In genomic region chr9:31030532-31031413, GRCm38 (mm10) we compare ENCODE assay signal across 8 mouse cellular contexts. TPM values are rescaled to one million over a fixed set of nuclear protein-coding genes. Genes with fewer than 3 reads are reported as not detected.
A peak's percentile ranks its signal among the peaks of the same experiment; 100 is the strongest.
DNase-seq lines count a peak whose midpoint lies in the region; ATAC-seq and TF ChIP-seq lines count a peak whose summit lies in the region.

TSS of gene Zbtb44 (plus strand) at chr9:31030644.

- peak within 1 kb of the TSS; percentile 100 for H3K4me3 ChIP-seq in kidney, adult 2 months (ENCODE audit: insufficient read depth, low read depth, low read length)
- H3K4me3 ChIP-seq in liver, embryonic 12.5 days, result peak within 1 kb of the TSS; percentile 88
- H3K4me3 ChIP-seq in neural tube, embryonic 12.5 days, result peak within 1 kb of the TSS; percentile 82

- no peaks in the 10 kb centered on the region for H3K27me3 ChIP-seq in Patski
- H3K27me3 ChIP-seq in kidney, adult 2 months (replicated peaks; ENCODE audit: control insufficient read depth, insufficient read depth, low read length), result no peaks in the 10 kb centered on the region
- no peaks in the 10 kb centered on the region for H3K27me3 ChIP-seq in liver, embryonic 12.5 days (replicated peaks)
- no peaks in the 10 kb centered on the region for H3K27me3 ChIP-seq in neural tube, embryonic 12.5 days (replicated peaks)

- peak; percentile 77 for ATAC-seq in Patski
- peak; percentile 87 for ATAC-seq in liver, embryonic 12.5 days
- ATAC-seq in neural tube, embryonic 12.5 days (ENCODE audit: low FRiP score, low read depth), result peak; percentile 92

- no peaks in the 10 kb centered on the region; the same call in 1 of the 2 replicates for H3K36me3 ChIP-seq in kidney, adult 2 months (ENCODE audit: control insufficient read depth, insufficient read depth, low read length)
- H3K36me3 ChIP-seq in liver, embryonic 12.5 days, result peaks cover 15% of the 10 kb centered on the region
- no peaks in the 10 kb centered on the region for H3K36me3 ChIP-seq in neural tube, embryonic 12.5 days

- CTCF ChIA-PET in Patski (lab: Charles Lee), result no interaction called here

- DNase-seq in 416B (ENCODE audit: low read depth) (peak; percentile 51), Patski (ENCODE audit: low read depth, low spot score) (no peak)
- DNase-seq in embryo, embryonic 10.5 days (ENCODE audit: low spot score), result peak; percentile 58
- DNase-seq in gastrocnemius, postnatal 25 days, result no peak
- no peak for DNase-seq in kidney, adult 2 months
- DNase-seq in thymus, postnatal 25 days, result peak; percentile 84

- peak within 1 kb of the TSS; percentile 93 for H3K4me2 ChIP-seq in liver, embryonic 12.5 days
- peak within 1 kb of the TSS; percentile 77 for H3K4me2 ChIP-seq in neural tube, embryonic 12.5 days (replicated peaks)

- H3K4me1 ChIP-seq in kidney, adult 2 months (ENCODE audit: control insufficient read depth, insufficient read depth, low read length), result peaks cover 7% of the 10 kb centered on the region
- peaks cover 21% of the 10 kb centered on the region for H3K4me1 ChIP-seq in liver, embryonic 12.5 days
- peaks cover 17% of the 10 kb centered on the region; the same call in 1 of the 2 replicates for H3K4me1 ChIP-seq in neural tube, embryonic 12.5 days

- POLR2A ChIA-PET in Patski (lab: Charles Lee), result no interaction called here

- in situ Hi-C loops in Patski (cut with MboI; ENCODE audit: low pct_unique_long_range_greater_than_20kb), result no loop called here

- H3K27ac ChIP-seq in kidney, adult 2 months (ENCODE audit: insufficient read depth, low read depth, low read length), result peak within 1 kb of the TSS; percentile 95
- H3K27ac ChIP-seq in liver, embryonic 12.5 days, result peak within 1 kb of the TSS; percentile 98
- peak within 1 kb of the TSS; percentile 89 for H3K27ac ChIP-seq in neural tube, embryonic 12.5 days

- no peak for TF ChIP-seq POLR2A in kidney, adult 2 months (IDR thresholded peaks at IDR 0.05; ENCODE audit: low read depth, low read length)

- no peaks in the 10 kb centered on the region for H3K9me3 ChIP-seq in liver, embryonic 12.5 days (replicated peaks)
- no peaks in the 10 kb centered on the region for H3K9me3 ChIP-seq in neural tube, embryonic 12.5 days

- TF ChIP-seq CTCF in Patski (IDR thresholded peaks at IDR 0.05), result no peak
- TF ChIP-seq CTCF in kidney, adult 2 months (conservative IDR thresholded peaks at IDR 0.05; ENCODE audit: insufficient read depth, insufficient read length, low read depth, low read length), result no peak

- peak within 1 kb of the TSS; percentile 95 for H3K9ac ChIP-seq in liver, embryonic 12.5 days
- peak within 1 kb of the TSS; percentile 95 for H3K9ac ChIP-seq in neural tube, embryonic 12.5 days

- WGBS in kidney, adult 2 months, result under 1% methylated on average over 75 of the region's 79 CpGs
- WGBS in liver, embryonic 12.5 days (ENCODE audit: insufficient replicate concordance), result under 1% methylated on average over 49 of the region's 79 CpGs
- WGBS in neural tube, embryonic 12.5 days, result under 1% methylated on average over 61 of the region's 79 CpGs

RNA-seq across cellular contexts. Expression of gene Zbtb44, which starts in this region (rescaled TPM):
- polyA plus RNA-seq in Patski (2021), result 11.3 TPM
- 10 to 100 TPM; 52.3 to 58.9 TPM for total RNA-seq in gastrocnemius, postnatal 25 days (2021)
- 8.3 and 9.9 TPM in 2 replicates for polyA plus RNA-seq in kidney, adult 2 months (2012; rRNA removed)
- 10.2 and 10.4 TPM in 2 replicates for polyA plus RNA-seq in liver, embryonic 12.5 days (2016; fragmentation: Nextera tagmentation; extraction: Ambion mirVana)
- polyA plus RNA-seq in neural tube, embryonic 12.5 days (2016; fragmentation: Nextera tagmentation; extraction: Ambion mirVana), result 6.7 and 7.3 TPM in 2 replicates

Comparison
In these comparisons a context has a peak if more than half of its experiments do, and no peak if none do; other contexts are left out.
1. DNase-seq: peak in 416B (single experiment), embryo, embryonic 10.5 days (single experiment) and thymus, postnatal 25 days (single experiment); none in Patski (single experiment), gastrocnemius, postnatal 25 days (single experiment) and kidney, adult 2 months (single experiment).
2. Peak in every context shown above with its lines, with median percentiles within 50 percentile points of each other: ATAC-seq, H3K27ac ChIP-seq and H3K4me3 ChIP-seq.